Mouse (Mus musculus) E14TG2a.4 (cell line): Measurements from ENCODE around the gene Retreg3.
A peak's percentile ranks its signal among the peaks of the same experiment; 100 is the strongest.

Experiments used
- H3K27me3 ChIP-seq: 2 replicates; pipeline ENCODE4 v1.6.1; 2014; ENCODE audit warnings: low read length, control low read depth; ENCODE audit not compliant: insufficient read depth
- H3K36me3 ChIP-seq: 2 replicates; pipeline ENCODE4 v1.6.1; 2014; ENCODE audit warnings: low read length, control low read depth; ENCODE audit not compliant: insufficient read depth
- H3K4me1 ChIP-seq: replicated peaks from 2 replicates; pipeline ENCODE4 v1.6.1; 2014; ENCODE audit warnings: low read depth, low read length, control low read depth
- H3K4me3 ChIP-seq: replicated peaks from 2 replicates; pipeline ENCODE4 v1.5.1; 2014; ENCODE audit warnings: mild to moderate bottlenecking, low read length
- H3K9me3 ChIP-seq: 2 replicates; pipeline ENCODE4 v1.6.1; 2014; ENCODE audit warnings: low read length, control low read depth
- CTCF ChIP-seq: conservative IDR thresholded peaks from 2 replicates; pipeline ENCODE4 v1.5.1; 2014; ENCODE audit warnings: low read length
- NANOG ChIP-seq: IDR thresholded peaks from 2 replicates; pipeline ENCODE4 v1.6.1; 2014; ENCODE audit warnings: borderline replicate concordance, low read length, mixed read lengths
- POU5F1 ChIP-seq: IDR thresholded peaks from 2 replicates; pipeline ENCODE4 v1.6.1; 2014; ENCODE audit warnings: low read length, borderline replicate concordance

The Retreg3 gene

DNA sequence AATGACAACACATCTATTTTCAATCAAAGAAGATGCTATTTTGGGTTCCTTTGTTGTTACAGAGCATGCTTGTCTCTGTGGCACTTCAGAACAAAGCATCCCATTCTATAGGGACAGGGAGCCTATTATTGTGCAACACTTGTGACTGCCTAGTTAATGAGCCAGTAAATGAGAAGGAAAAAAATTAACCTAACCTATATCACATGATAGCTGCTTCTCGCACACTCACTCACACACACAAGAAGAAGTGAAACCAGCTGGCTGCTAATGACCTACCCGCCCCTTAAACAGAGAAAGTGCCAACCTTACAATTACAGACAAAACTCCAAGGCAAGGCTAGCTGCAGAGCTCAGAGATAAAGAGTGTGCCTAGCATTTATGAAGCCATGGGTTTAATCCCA lies 4.1 kb downstream of the Retreg3 start:
- Histone ChIP-seq H3K27me3 (no peaks in the 10 kb centered on the region), H3K9me3 (no peaks in the 10 kb centered on the region), H3K4me3 (no peak overlapping the region), H3K4me1 (peaks cover 42% of the 10 kb centered on the region), H3K36me3 (peaks cover 31% of the 10 kb centered on the region)
- TF ChIP-seq NANOG, result no peak
- no peak for TF ChIP-seq POU5F1
- TF ChIP-seq CTCF, result no peak

DNA sequence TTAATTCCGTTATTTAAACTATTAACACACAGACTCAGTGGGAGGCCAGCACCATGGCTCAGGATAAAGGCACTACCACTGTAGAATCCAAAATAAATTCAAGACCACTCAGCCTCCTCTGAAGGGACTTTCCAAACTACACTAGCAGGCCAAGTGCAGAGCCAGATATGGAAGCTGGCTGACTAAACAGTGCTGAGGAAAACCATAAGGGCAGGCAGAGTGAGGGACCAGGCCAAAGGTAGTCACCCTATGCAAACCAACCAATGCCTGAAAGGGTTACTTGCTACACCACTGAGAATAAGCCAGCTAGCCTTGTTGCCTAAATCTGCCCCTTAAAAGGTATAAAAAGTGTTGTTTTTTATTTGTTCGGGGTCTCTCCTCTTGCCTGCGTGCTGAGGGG lies 7.5 kb downstream of the Retreg3 start:
- H3K36me3 ChIP-seq, result peaks cover 31% of the 10 kb centered on the region
- no peaks in the 10 kb centered on the region for H3K9me3 ChIP-seq
- TF ChIP-seq CTCF, result no peak
- no peak for TF ChIP-seq NANOG
- TF ChIP-seq POU5F1, result no peak
- no peaks in the 10 kb centered on the region for H3K27me3 ChIP-seq
- peaks cover 42% of the 10 kb centered on the region for H3K4me1 ChIP-seq
- no peak overlapping the region for H3K4me3 ChIP-seq

DNA sequence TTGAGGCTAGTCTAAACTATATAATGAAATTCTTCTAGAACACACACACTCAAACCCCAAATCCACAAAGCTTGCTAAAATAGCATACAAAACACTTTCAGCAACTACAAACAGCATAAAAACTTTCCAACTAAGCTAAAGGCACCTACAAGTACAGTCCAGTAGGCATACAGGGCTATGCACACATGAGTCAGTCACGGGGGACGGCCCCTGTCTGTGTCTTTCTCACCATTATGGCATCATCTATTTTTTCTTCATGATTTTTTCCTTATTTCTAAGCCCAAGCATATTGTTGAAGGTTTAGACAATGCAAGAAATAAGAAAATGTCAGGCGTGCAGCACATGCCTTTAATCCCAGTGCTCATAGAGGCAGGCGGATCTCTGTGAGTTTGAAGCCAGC lies 8.5 kb downstream of the Retreg3 start:
- H3K9me3 ChIP-seq, result no peaks in the 10 kb centered on the region
- peaks cover 24% of the 10 kb centered on the region for H3K36me3 ChIP-seq
- no peak overlapping the region for H3K4me3 ChIP-seq
- peaks cover 38% of the 10 kb centered on the region for H3K4me1 ChIP-seq
- TF ChIP-seq NANOG (no peak), POU5F1 (no peak), CTCF (no peak)
- H3K27me3 ChIP-seq, result no peaks in the 10 kb centered on the region

DNA sequence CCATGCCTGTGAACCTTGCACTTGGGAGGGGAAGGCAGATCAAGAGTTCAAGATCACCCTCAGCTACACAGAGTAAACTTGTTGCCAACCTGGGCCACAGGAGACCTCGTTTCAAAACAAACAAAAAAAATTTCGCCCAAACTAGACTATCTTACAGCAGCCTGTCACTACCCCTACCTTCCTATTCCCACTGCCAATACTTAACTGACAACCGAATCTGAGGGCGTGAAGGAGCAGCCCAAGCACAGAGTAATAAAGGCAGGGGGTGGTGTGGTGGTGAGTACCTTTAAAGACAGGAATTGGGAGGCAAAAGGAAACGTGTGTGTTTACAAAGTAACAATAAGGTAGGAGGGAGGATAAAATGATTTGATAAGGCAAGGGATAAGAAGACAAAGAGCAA lies 9.0 kb downstream of the Retreg3 start:
- no peaks in the 10 kb centered on the region for H3K27me3 ChIP-seq
- no peak overlapping the region for H3K4me3 ChIP-seq
- no peaks in the 10 kb centered on the region for H3K9me3 ChIP-seq
- H3K36me3 ChIP-seq, result peaks cover 24% of the 10 kb centered on the region
- TF ChIP-seq NANOG (no peak), POU5F1 (no peak), CTCF (no peak)
- H3K4me1 ChIP-seq, result peaks cover 36% of the 10 kb centered on the region

DNA sequence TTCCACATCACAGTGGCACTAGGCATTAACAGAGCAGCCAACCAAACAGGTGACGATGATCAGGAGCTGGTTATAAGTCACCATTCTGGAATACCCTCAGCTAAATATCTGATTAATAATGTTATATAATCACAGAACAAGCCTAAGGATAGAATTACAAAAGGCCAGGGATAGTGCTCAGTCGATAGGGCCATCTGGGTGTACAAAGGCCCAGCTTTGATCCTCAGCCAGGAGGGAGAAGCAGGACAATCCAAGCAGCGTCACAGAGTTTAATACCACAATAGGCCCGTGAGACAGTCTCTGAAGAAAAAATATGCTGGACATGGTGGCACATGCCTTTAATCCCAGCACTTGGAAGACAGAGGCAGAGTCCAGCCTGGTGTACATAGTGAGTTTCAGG lies 10.3 kb downstream of the Retreg3 start:
- Histone ChIP-seq H3K4me1 (peaks cover 30% of the 10 kb centered on the region), H3K27me3 (no peaks in the 10 kb centered on the region), H3K9me3 (no peaks in the 10 kb centered on the region), H3K36me3 (peaks cover 37% of the 10 kb centered on the region), H3K4me3 (no peak overlapping the region)
- TF ChIP-seq NANOG, result no peak
- TF ChIP-seq CTCF, result no peak
- no peak for TF ChIP-seq POU5F1

DNA sequence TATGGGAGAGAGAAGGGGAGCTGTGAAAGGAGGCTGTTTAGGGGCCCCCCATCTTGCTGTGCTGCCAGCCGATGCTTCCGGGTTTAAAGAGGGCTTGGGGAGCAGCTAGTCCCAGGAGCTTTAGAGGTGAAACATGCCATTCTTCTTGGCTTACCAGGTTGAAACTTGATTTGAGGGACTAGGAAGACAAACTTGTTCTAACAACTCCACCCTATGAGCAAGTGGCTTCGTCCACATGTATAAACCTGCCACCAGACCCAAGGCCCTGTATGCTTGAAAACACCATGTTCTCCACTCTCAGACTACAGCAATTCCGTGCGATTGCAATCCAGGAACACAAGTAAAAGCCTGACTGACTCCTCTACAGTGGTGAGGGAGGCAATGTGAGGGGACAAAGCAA lies 16.7 kb downstream of the Retreg3 start:
- H3K36me3 ChIP-seq, result peaks cover 86% of the 10 kb centered on the region
- H3K27me3 ChIP-seq, result no peaks in the 10 kb centered on the region
- H3K9me3 ChIP-seq, result no peaks in the 10 kb centered on the region
- TF ChIP-seq POU5F1 (no peak), NANOG (no peak), CTCF (no peak)
- no peak overlapping the region for H3K4me3 ChIP-seq
- 0 out of 2 replicates have a peak, but pooled peaks cover 4% of the 10 kb centered on the region for H3K4me1 ChIP-seq

DNA sequence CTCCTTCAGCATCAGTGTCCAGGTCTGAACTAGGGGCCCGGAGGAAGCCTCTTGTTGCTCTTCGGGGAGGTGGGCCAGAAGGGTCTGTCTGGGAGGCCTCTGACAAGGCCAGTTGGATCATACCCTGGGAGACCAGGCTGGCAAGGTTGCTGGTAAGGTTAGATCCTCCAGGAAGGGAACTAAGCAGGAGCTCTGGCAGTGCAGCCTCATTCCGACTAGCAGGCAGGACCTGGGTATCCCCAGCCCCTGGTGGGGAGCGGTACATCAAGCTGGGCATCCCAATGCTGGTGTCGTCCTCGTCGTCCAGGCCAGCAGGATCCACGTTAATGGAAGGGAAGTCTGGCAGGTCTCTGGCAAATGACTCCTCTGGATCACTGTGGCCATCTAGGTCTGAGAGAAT lies 21.5 kb downstream of the Retreg3 start:
- H3K36me3 ChIP-seq, result peaks cover 78% of the 10 kb centered on the region
- no peaks in the 10 kb centered on the region for H3K27me3 ChIP-seq
- peaks cover 25% of the 10 kb centered on the region for H3K4me1 ChIP-seq
- no peak overlapping the region for H3K4me3 ChIP-seq
- TF ChIP-seq POU5F1 (no peak), CTCF (no peak), NANOG (no peak)
- H3K9me3 ChIP-seq, result no peaks in the 10 kb centered on the region

DNA sequence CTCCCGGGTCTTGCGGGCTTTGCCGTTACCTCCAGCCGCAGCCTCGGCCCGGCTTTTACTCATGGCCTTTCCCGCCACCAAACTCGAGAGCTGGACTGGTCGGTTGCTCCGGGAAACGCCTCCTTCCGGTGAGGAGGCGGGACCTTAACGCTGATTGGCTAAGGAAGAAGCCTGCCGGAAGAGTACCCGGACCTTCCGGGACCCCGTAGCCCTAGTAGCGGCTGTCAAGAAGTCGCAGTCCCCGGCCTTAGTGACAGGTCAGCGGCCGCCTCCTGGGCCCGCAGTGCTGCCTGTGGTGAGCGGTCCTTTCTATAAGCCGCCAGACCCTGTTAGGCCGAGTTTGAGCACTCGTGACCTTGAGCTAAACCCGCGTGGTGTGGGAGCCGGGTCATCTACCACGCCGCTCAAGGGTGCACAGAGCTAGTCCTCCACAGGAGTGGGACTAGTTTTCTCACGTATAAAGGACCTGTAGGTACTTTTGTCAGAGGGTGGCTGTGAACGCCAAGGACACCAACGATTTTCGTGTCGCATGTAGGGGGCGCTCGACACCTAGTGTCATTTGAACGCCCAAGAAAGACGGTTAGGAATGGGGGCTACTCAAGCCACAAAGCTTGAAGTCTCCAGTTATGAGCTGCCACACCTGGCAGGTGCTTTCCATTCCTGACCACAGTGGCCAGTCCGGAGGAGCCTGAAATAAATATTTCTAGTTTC lies 24.2 kb downstream of the Retreg3 start, which contains the start of gene Psmc3ip:
Gene Psmc3ip, minus strand, starts transcription at position 123 of the 711 bp plus-strand sequence.
- TF ChIP-seq CTCF (peak; percentile 52), NANOG (no peak)
- Histone ChIP-seq H3K27me3 (no peaks in the 10 kb centered on the region), H3K4me3 (peak within 1 kb of the TSS; percentile 94), H3K36me3 (peaks cover 79% of the 10 kb centered on the region), H3K4me1 (peaks cover 33% of the 10 kb centered on the region), H3K9me3 (no peaks in the 10 kb centered on the region)

DNA sequence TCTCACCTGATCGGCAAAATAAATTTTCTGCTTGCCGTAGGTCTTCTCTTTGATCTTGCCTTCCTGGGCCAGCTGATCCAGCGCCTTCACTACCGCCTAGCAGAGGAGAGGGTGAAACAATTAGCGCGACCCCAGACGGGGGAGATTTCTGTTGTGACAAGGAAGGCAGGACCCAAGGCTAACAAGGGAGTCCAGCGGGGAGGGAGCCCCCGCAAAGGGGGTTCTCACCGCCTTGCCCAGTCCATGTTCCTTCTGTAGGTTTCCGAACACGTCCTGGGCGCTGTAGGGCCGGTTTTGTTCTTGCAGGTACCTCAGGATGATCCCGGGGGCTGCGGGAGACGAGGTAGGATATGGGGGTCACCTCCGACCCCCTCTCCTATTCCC lies 24.8 kb downstream of the Retreg3 start:
- Histone ChIP-seq H3K4me3 (peak overlapping the region; percentile 94), H3K9me3 (no peaks in the 10 kb centered on the region), H3K27me3 (no peaks in the 10 kb centered on the region), H3K36me3 (peaks cover 79% of the 10 kb centered on the region), H3K4me1 (peaks cover 33% of the 10 kb centered on the region)
- TF ChIP-seq CTCF (no peak), POU5F1 (no peak), NANOG (no peak)
